Mouse (Mus musculus): ENCODE measurements at regions not wholly inside any gene's neighbourhood (a gene's known extent, or its start where the extent isn't known, plus 50 kb on each side); places are given as distances from the start of the nearest gene placed in this dataset.
A peak's percentile ranks its signal among the peaks of the same experiment; 100 is the strongest.

- no peak for ATAC-seq
Observed at GRCm38 (mm10) chr1:143946933-143947332, 57.0 kb downstream of the Rgs2 start.

- peak; percentile 83 for ATAC-seq
Observed at GRCm38 (mm10) chr1:143941465-143941864, 62.5 kb downstream of the Rgs2 start.

- no peak for ATAC-seq
Observed at GRCm38 (mm10) chr1:143939511-143939910, 64.5 kb downstream of the Rgs2 start.

- no peak for ATAC-seq
Observed at GRCm38 (mm10) chr1:143938569-143938968, 65.4 kb downstream of the Rgs2 start.

GRCm38 (mm10) chr1:143930798-143931197, 73.2 kb downstream of the Rgs2 start:
- ATAC-seq = no peak

- no peak for ATAC-seq
Observed at GRCm38 (mm10) chr1:143929567-143930165, 74.3 kb downstream of the Rgs2 start.

GRCm38 (mm10) chr1:143922499-143922898, 81.5 kb downstream of the Rgs2 start:
- no peak for ATAC-seq

- no peak for ATAC-seq
Observed at GRCm38 (mm10) chr1:143920256-143920655, 83.7 kb downstream of the Rgs2 start.

GRCm38 (mm10) chr1:143918949-143919348, 85.0 kb downstream of the Rgs2 start:
- ATAC-seq = peak; percentile 82

GRCm38 (mm10) chr1:143918146-143918774, 85.7 kb downstream of the Rgs2 start:
- ATAC-seq = no peak

GRCm38 (mm10) chr1:143917623-143918022, 86.3 kb downstream of the Rgs2 start:
- ATAC-seq = no peak

GRCm38 (mm10) chr1:143916587-143916986, 87.4 kb downstream of the Rgs2 start:
- peak; percentile 71 for ATAC-seq

GRCm38 (mm10) chr1:143912586-143912985, 91.4 kb downstream of the Rgs2 start:
- no peak for ATAC-seq

GRCm38 (mm10) chr1:143911230-143911629, 92.7 kb downstream of the Rgs2 start:
- no peak for ATAC-seq

- no peak for ATAC-seq
Observed at GRCm38 (mm10) chr1:143910530-143910929, 93.4 kb downstream of the Rgs2 start.

- ATAC-seq = peak; percentile 21
Observed at GRCm38 (mm10) chr1:143907312-143907711, 96.6 kb downstream of the Rgs2 start.

GRCm38 (mm10) chr1:143906881-143907280, 97.1 kb downstream of the Rgs2 start:
- ATAC-seq = no peak

GRCm38 (mm10) chr1:143903985-143904384, 100.0 kb downstream of the Rgs2 start:
- ATAC-seq = no peak

GRCm38 (mm10) chr1:143903234-143903633, 100.7 kb downstream of the Rgs2 start:
- ATAC-seq = no peak

- ATAC-seq = no peak
Observed at GRCm38 (mm10) chr1:143901127-143901920, 102.6 kb downstream of the Rgs2 start.

- no peak for ATAC-seq
Observed at GRCm38 (mm10) chr1:143888510-143888909, 111.4 kb downstream of the Uchl5 start.

- no peak for ATAC-seq
Observed at GRCm38 (mm10) chr1:143888065-143888464, 111.0 kb downstream of the Uchl5 start.

- ATAC-seq = no peak
Observed at GRCm38 (mm10) chr1:143886014-143886413, 108.9 kb downstream of the Uchl5 start.

GRCm38 (mm10) chr1:143881192-143881591, 104.1 kb downstream of the Uchl5 start:
- ATAC-seq = no peak

All from inflammation-experienced regulatory T-cells, adult 6 months (primary cell).